Mouse (Mus musculus): ENCODE measurements around the gene BC004004.
A peak's percentile ranks its signal among the peaks of the same experiment; 100 is the strongest.

The BC004004 gene

GRCm38 (mm10) chr17:29322603-29322962 lies 54.0 kb downstream of the BC004004 start:
- peak in 1 of 2 experiments; percentile 25 for DNase-seq (ENCODE audit: low spot score in 2 of 2)

- no peak for DNase-seq (ENCODE audit: low spot score in 2 of 2)
These were observed 55.0 kb downstream of the BC004004 start for GRCm38 (mm10) chr17:29323625-29324024.

DNA sequence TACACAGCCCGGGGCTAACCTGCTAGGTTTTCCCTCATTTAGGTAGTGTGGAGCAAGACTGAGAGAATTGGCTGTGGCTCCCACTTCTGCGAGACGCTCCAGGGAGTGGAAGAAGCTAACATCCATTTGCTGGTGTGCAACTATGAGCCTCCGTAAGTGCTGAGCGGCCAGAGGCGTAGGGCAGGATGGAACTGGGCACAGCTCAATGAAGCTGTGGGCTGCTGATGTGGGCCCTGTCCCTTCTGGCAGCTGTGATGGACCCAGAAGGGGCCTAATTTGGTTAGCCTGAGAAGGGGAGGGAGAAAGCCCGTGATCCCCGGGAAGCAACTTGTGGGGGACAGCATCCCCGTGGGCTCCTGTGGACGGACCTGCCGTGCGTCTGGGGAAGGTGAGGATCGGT lies 57.2 kb downstream of the BC004004 start:
- no peak for DNase-seq (ENCODE audit: low spot score in 2 of 2)

GRCm38 (mm10) chr17:29326531-29327529 lies 58.2 kb downstream of the BC004004 start:
- DNase-seq (ENCODE audit: low spot score in 2 of 2), result peak; percentile 70 to 79

DNA sequence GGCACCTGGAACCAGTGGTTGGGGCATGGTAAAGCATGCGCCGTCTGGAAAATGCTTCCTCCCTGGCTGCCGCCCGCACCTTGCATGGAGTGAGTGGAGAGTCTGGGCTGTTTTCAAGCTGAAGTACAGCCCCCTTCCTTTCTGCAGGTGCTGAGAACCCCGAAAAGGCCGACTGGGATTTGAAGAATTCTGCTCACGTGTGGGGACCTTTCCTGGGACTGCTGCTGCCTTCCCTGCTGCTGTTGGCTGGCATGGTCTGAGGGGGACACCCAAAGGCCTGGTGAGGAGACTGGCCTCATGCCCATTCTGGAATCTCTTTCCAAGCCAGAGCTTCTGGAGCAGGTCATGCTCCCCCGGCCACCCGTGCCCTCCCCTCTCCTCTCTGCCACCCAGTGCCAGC lies 59.1 kb downstream of the BC004004 start:
- DNase-seq (ENCODE audit: low spot score in 2 of 2), result peak in 1 of 2 experiments; percentile 34

- DNase-seq (ENCODE audit: low spot score in 2 of 2), result peak in 1 of 2 experiments; percentile 31
These were observed 61.6 kb downstream of the BC004004 start for GRCm38 (mm10) chr17:29330221-29330620.

- peak in 1 of 2 experiments; percentile 35 for DNase-seq (ENCODE audit: low spot score in 2 of 2)
These were observed 62.3 kb downstream of the BC004004 start for GRCm38 (mm10) chr17:29330671-29331410.

DNA sequence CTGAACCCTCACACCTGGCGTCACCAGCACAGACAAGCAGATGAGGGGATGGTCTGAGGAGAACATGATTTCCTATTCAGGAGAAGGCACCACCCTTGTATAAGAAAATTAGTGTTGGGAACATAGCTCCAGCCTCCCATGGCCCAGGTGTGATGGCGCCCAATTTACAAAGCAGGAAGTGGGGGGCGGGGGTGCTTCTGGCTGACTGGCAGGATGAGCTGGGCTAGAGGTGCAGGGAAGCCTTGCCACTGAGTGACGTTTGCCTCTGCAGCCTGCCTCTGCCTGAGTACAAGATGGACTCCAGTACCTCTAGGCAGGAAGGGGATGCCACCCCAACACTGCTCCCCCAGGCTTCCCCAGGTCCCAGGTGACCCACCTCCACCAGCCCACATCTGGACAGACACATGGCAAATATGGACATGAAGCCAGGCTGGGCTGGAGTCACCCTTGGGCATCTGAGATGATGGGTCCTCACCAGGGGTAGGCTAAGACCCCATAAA lies 63.6 kb downstream of the BC004004 start:
- peak in 1 of 2 experiments; percentile 37 for DNase-seq (ENCODE audit: low spot score in 2 of 2)

DNA sequence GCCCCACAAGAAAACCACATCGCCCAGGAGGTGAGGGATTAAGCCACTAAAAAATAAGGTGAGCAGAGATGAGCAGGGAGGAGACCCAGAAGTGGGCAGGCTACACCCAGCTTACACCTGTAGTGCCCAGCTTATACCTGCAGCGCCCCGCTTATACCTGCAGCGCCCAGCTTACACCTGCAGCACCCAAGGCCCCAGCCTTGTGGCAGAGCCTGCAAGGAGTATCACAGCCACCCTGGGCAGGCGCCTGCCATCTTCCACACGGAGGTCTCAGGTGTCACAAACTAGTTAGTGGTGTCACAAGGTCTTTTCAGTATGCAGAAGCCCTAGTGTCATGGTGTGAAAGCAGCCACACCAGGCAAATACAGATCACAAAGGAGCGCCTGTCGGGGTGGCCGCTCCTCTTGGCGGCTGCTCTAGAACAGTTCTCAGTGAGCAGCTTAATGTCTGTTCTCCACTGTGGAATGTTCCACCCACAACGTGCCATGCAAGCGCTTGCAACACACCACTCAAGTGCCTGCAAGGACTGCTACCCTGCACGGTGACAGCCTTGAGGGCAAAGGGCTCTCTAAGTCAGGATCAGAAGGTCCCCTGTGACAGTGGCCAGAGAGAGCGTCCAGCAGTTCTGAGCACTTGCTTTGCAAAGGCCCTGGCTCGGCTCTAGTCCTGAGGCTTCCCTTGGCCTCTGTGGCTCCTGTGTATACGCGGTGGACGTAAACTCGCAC lies 67.8 kb downstream of the BC004004 start:
- peak in 1 of 2 experiments; percentile 25 for DNase-seq (ENCODE audit: low spot score in 2 of 2)

DNA sequence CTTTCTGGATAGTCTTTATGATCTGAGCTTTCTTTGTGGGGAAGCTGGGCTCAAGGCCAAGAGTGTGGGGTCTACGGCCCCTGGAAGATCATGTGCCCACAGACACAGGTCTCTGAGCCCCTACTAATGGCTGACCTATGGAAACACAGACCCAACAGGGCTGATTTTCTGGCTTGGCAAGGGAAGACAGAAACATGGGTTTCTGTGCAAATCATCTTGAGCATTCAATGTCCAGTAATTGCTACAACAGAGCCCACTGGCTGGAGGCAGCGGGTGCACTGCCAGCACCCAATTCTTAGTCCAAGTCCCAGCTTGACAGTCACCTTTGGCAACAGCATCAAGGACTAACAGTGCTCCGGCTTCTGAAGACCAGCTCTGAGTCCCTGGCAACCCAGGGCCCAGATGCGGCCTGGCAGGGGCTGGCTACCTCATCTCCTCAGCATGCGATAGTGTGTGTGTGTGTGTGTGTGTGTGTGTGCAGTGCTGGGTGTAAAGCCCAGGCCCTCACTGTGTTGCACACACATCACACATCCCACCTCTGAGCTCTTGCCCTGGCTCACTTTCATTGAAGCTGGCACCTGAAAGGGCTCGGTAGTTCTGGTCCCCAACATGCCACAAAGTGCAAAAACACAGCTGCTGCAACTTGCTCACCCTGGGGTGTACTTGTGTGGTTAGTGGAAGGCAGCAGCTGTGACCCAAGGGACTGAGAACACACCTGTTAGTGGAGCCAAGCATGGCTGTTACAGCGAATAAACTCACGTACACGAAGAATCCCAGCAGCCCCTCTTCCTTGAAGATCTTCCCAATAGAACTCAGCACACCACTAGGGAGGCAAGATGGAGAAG lies 69.6 kb downstream of the BC004004 start:
- peak; percentile 75 to 82 for DNase-seq (ENCODE audit: low spot score in 2 of 2)

DNA sequence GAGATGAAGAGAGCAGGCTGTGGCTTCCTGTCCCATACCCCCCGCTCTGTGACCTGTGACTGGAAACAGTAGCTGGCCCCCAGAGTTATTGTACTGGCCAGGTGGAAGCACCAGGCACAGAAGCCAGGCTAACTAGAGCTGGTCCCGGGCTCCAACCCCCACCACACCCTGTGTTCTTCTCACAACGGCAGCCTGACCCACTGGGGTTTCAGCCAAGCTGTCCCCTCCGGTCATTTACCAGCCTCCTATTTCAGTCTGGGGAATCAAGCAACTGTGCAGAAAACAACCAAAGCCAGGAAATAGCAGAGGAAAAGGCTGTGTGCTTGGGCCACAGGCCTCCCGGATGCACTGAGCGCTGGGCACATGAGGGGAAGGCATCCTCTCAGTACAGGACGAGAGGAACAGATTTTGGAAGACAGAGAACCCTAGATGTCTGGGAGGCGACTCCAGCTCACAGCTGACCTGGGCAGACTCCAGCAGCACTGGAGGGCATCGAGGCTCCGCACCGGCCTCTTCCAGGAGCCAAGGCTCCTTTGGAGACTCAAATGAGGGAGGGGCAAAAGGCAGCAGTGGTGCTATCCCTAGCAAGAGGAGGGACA lies 70.7 kb downstream of the BC004004 start:
- peak; percentile 61 to 65 for DNase-seq (ENCODE audit: low spot score in 2 of 2)

GRCm38 (mm10) chr17:29340406-29341261 lies 72.0 kb downstream of the BC004004 start:
- DNase-seq (ENCODE audit: low spot score in 2 of 2), result no peak

DNA sequence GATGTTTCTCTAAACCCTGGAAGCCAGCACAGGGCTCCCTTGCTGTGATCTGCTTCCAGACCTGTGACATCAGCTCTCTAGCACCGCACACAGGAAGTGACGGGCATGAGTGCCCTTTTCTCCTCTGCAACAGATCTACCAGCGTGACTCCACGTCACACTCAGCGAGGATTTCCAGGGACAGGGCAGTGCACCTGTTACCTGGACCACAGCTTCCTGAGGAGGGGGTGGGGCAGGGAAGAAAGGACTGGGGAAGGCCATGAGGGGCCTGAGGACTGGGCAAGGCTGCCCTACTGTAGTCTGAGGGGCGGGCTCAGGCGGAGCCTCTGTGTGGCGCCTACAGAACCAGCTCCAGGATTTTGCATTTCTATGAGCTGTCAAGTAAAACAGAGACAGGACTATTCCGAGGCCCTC lies 73.0 kb downstream of the BC004004 start:
- peak in 1 of 2 experiments; percentile 55 for DNase-seq (ENCODE audit: low spot score in 2 of 2)

- peak; percentile 30 to 55 for DNase-seq (ENCODE audit: low spot score in 2 of 2)
These were observed 73.7 kb downstream of the BC004004 start for GRCm38 (mm10) chr17:29342010-29342910.

DNA sequence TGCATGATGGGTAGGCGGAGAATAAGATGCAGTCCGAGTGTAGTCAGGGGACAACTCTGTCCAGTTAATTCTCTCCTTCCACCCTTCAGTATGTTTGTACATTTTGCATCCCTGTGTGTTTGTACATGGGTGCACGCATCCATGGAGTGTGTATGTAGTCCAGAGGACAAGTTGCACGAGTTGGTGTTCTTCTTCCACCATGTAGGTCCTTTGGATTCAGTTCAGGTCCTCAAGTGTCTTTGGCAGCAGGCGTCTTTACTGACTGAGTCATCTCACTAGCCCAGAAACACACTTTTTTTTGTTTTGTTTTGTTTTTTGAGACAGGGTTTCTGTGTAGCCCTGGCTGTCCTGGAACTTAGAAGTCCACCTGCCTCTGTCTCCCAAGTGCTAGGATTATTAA lies 74.7 kb downstream of the BC004004 start:
- DNase-seq (ENCODE audit: low spot score in 2 of 2), result no peak

GRCm38 (mm10) chr17:29345272-29345671 lies 76.7 kb downstream of the BC004004 start:
- DNase-seq (ENCODE audit: low spot score in 2 of 2), result peak in 1 of 2 experiments; percentile 39

- DNase-seq (ENCODE audit: low spot score in 2 of 2), result peak; percentile 80 to 81
These were observed 78.0 kb downstream of the BC004004 start for GRCm38 (mm10) chr17:29346496-29347125.
